In genomic region chr7:96383686-96384528, GRCm38 (mm10) we compare ENCODE assay signal across 9 mouse cellular contexts.
DNase-seq lines count a peak whose midpoint lies in the region; ATAC-seq lines count a peak whose summit lies in the region.
"Had no signal": no experiment of that assay in that cellular context is flagged by ENCODE, and none has a peak within 500 bp of the region (broad histone marks: within the 10 kb centered on the region; RNA-seq: fewer than 3 reads in every experiment).

No protein-coding gene starts in this region.

- WGBS in kidney, embryonic 14.5 days, result 20% methylated on average over 6 of the region's 6 CpGs
- 1% methylated on average over 6 of the region's 6 CpGs for WGBS in forebrain, embryonic 11.5 days
- 2% methylated on average over 6 of the region's 6 CpGs for WGBS in neural tube, embryonic 14.5 days

- H3K4me3 ChIP-seq in kidney, embryonic 14.5 days (ENCODE audit: low read length), result no peak overlapping the region
- no peak overlapping the region for H3K4me3 ChIP-seq in forebrain, embryonic 11.5 days (ENCODE audit: low read depth, low read length)
- H3K4me3 ChIP-seq in neural tube, embryonic 14.5 days (ENCODE audit: low read depth, low read length), result no peak overlapping the region
- H3K4me3 ChIP-seq: megakaryocyte, embryonic 14.5 days had no signal

- intact Hi-C loops in left cerebral cortex, postnatal 10 days (cut with DNase I), result no loop called here
- intact Hi-C loops in left cerebral cortex, postnatal 36 days (cut with DNase I), result loop anchor here (5.0 kb wide), 1 partner anchor 172 kb away; no protein-coding TSS in a partner anchor

- peak; percentile 55; the same call in 1 of the 2 replicates for ATAC-seq in kidney, embryonic 14.5 days (ENCODE audit: low FRiP score, low TSS enrichment)
- peak; percentile 80 for ATAC-seq in forebrain, embryonic 11.5 days (replicated peaks; ENCODE audit: low FRiP score)
- ATAC-seq in neural tube, embryonic 14.5 days (ENCODE audit: low read depth), result peak; percentile 77

- H3K36me3 ChIP-seq in kidney, embryonic 14.5 days (ENCODE audit: control insufficient read depth, insufficient read depth, low read length), result no peaks in the 10 kb centered on the region
- no peaks in the 10 kb centered on the region for H3K36me3 ChIP-seq in forebrain, embryonic 11.5 days (ENCODE audit: control insufficient read depth, insufficient read depth, low read length)
- H3K36me3 ChIP-seq in neural tube, embryonic 14.5 days (ENCODE audit: control insufficient read depth, insufficient read depth, low read length), result no peaks in the 10 kb centered on the region

- H3K9me3 ChIP-seq in kidney, embryonic 14.5 days (ENCODE audit: control insufficient read depth, low read length), result no peaks in the 10 kb centered on the region
- no peaks in the 10 kb centered on the region for H3K9me3 ChIP-seq in forebrain, embryonic 11.5 days (ENCODE audit: control insufficient read depth, low read length)
- H3K9me3 ChIP-seq in neural tube, embryonic 14.5 days (ENCODE audit: control insufficient read depth, low read length), result no peaks in the 10 kb centered on the region
- H3K9me3 ChIP-seq: megakaryocyte, embryonic 14.5 days had no signal

- H3K4me1 ChIP-seq in kidney, embryonic 14.5 days (ENCODE audit: control insufficient read depth, insufficient read depth, low read length), result peaks cover 7% of the 10 kb centered on the region; the same call in 1 of the 2 replicates
- H3K4me1 ChIP-seq in forebrain, embryonic 11.5 days (replicated peaks; ENCODE audit: control insufficient read depth, insufficient read depth, low read length), result peaks cover 17% of the 10 kb centered on the region; the same call in 1 of the 2 replicates
- peaks cover 15% of the 10 kb centered on the region for H3K4me1 ChIP-seq in neural tube, embryonic 14.5 days (ENCODE audit: control insufficient read depth, insufficient read depth, low read length)
- H3K4me1 ChIP-seq: megakaryocyte, embryonic 14.5 days had no signal

- H3K27ac ChIP-seq in kidney, embryonic 14.5 days (ENCODE audit: low read depth, low read length), result peak overlapping the region; percentile 19; the same call in 1 of the 2 replicates
- H3K27ac ChIP-seq in forebrain, embryonic 11.5 days (ENCODE audit: low read depth, low read length), result peak overlapping the region; percentile 66
- H3K27ac ChIP-seq in neural tube, embryonic 14.5 days (ENCODE audit: low read depth, low read length), result peak overlapping the region; percentile 60

- H3K9ac ChIP-seq in kidney, embryonic 14.5 days (ENCODE audit: low read depth, low read length), result no peak overlapping the region
- H3K9ac ChIP-seq in forebrain, embryonic 11.5 days (ENCODE audit: low read length), result peak overlapping the region; percentile 24; the same call in 1 of the 2 replicates
- no peak overlapping the region for H3K9ac ChIP-seq in neural tube, embryonic 14.5 days (replicated peaks; ENCODE audit: low read depth, low read length)

- no peak for DNase-seq in kidney, postnatal 10 days
- peak; percentile 63 for DNase-seq in forebrain, embryonic 11.5 days (ENCODE audit: low spot score)
- DNase-seq in layer of hippocampus, adult 9-11 months, result peak; percentile 51
- DNase-seq in yolk sac, embryonic 10.5 days (ENCODE audit: low spot score), result no peak
- DNase-seq in left cerebral cortex, postnatal 10 days (ENCODE audit: extremely low spot score in 1 of 2, low spot score in 2 of 2), result no peak
- no peak for DNase-seq in left cerebral cortex, postnatal 36 days (ENCODE audit: low spot score in 2 of 2)

- no peak overlapping the region for H3K4me2 ChIP-seq in kidney, embryonic 14.5 days (replicated peaks; ENCODE audit: low read depth, low read length)
- no peak overlapping the region for H3K4me2 ChIP-seq in forebrain, embryonic 11.5 days (ENCODE audit: low read depth, low read length, severe bottlenecking)
- H3K4me2 ChIP-seq in neural tube, embryonic 14.5 days (ENCODE audit: low read depth, low read length), result no peak overlapping the region

- no peaks in the 10 kb centered on the region for H3K27me3 ChIP-seq in kidney, embryonic 14.5 days (ENCODE audit: control insufficient read depth, insufficient read depth, low read length)
- H3K27me3 ChIP-seq in forebrain, embryonic 11.5 days (ENCODE audit: control insufficient read depth, insufficient read depth, low read length), result no peaks in the 10 kb centered on the region
- H3K27me3 ChIP-seq in neural tube, embryonic 14.5 days (ENCODE audit: control insufficient read depth, insufficient read depth, low read length), result no peaks in the 10 kb centered on the region
- H3K27me3 ChIP-seq: megakaryocyte, embryonic 14.5 days had no signal

Comparison
In these comparisons a context has a peak if more than half of its experiments do, and no peak if none do; other contexts are left out.
1. DNase-seq: peak in forebrain, embryonic 11.5 days (single experiment) and layer of hippocampus, adult 9-11 months (single experiment); none in kidney, postnatal 10 days (single experiment), yolk sac, embryonic 10.5 days (single experiment), left cerebral cortex, postnatal 10 days (0 of 2) and left cerebral cortex, postnatal 36 days (0 of 2).
2. Peak in every context shown above with its lines, with median percentiles within 50 percentile points of each other: ATAC-seq and H3K27ac ChIP-seq.